Mouse (Mus musculus) thymus, postnatal 25 days (tissue): ENCODE measurements around the gene Med9.

Experiments
- DNase-seq: peaks from one replicate; pipeline ENCODE4 v3.0.0; 2022

Gene Med9

GRCm38 (mm10) chr11:60001231-60001980 is 53.4 kb downstream of the Med9 start:
- no peak for DNase-seq

- no peak for DNase-seq
Observed at GRCm38 (mm10) chr11:60003811-60004210, 55.8 kb downstream of the Med9 start.

GRCm38 (mm10) chr11:60004716-60005115 is 56.7 kb downstream of the Med9 start:
- no peak for DNase-seq

GRCm38 (mm10) chr11:60005866-60006265 is 57.9 kb downstream of the Med9 start:
- DNase-seq: no peak

GRCm38 (mm10) chr11:60009451-60009850 is 61.4 kb downstream of the Med9 start:
- no peak for DNase-seq

GRCm38 (mm10) chr11:60011516-60011915 is 63.5 kb downstream of the Med9 start:
- no peak for DNase-seq
